Mouse (Mus musculus): ENCODE results near the gene Ptprg. TPM values are rescaled to one million over a fixed set of nuclear protein-coding genes. Genes with fewer than 3 reads are reported as not detected.

The Ptprg gene
- polyA plus RNA-seq, 1 experiment: 16.6 TPM

DNA sequence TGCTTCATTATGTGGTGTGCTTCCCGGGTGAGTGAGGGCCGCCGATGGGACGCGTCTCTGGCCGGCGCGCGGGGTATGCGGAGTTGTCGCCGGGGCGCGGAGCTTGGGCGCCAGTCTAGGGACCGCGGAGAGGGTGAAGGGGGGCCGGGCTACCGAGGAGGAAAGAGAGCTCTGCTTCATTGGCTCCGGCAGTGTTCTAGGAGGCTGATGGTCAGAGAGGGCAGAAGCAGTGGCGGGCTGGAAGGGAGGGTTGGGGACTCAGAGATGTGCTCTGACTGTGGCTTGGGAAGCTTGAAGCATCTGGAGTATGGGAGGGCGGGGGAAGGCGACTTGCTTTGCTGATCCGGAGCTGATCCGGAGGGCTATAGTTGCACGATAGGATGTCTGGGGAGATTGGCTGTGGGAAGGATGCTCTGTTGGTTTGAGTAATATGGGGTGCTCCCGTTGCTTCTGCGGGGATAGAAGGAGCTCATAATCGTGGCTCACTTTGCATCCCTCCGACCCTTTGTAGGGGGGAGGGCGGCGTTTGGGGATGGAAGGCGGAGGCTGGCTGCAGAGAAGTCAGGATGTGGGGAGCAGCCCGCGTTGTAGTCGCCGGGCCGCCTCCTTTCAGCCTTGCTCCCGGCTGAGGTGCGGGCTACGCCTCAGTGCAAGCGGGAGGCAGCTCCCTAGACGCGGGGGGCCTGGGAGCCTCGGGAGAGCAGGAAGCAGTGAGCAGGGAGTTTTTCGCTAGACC, 1.1 kb downstream of the Ptprg start:
- no peaks in the 10 kb centered on the region for H3K36me3 ChIP-seq (ENCODE audit: control insufficient read depth, insufficient read depth)
- TF ChIP-seq MAX (IDR thresholded peaks at IDR 0.05): no peak
- TF ChIP-seq CTCF (IDR thresholded peaks at IDR 0.05; ENCODE audit: control insufficient read depth, insufficient read depth, insufficient read length): no peak
- no peak for TF ChIP-seq MYOD1 (IDR thresholded peaks at IDR 0.05; ENCODE audit: control insufficient read depth, insufficient read length, low read depth)
- no peak for TF ChIP-seq MYOG (IDR thresholded peaks at IDR 0.05; ENCODE audit: control insufficient read depth, extremely low read depth, insufficient read length)
- TF ChIP-seq USF1 (IDR thresholded peaks at IDR 0.05; ENCODE audit: low read depth): no peak
- no peak for TF ChIP-seq CEBPB (IDR thresholded peaks at IDR 0.05; ENCODE audit: low read depth)
- no peak for TF ChIP-seq FOSL1 (IDR thresholded peaks at IDR 0.05; ENCODE audit: insufficient read depth, low read length, poor library complexity, severe bottlenecking)
- H3ac ChIP-seq (ENCODE audit: control insufficient read depth, insufficient read length, low read depth): peak overlapping the region; percentile 98
- H3K27me3 ChIP-seq (ENCODE audit: control insufficient read depth, insufficient read depth, insufficient read length): no peaks in the 10 kb centered on the region
- peak overlapping the region; percentile 61 for H3K4me3 ChIP-seq (ENCODE audit: insufficient read depth, poor library complexity, severe bottlenecking)
- H3K79me2 ChIP-seq (ENCODE audit: control insufficient read depth, insufficient read depth): peaks cover 47% of the 10 kb centered on the region
- H3K79me3 ChIP-seq (ENCODE audit: low read depth): peaks cover 30% of the 10 kb centered on the region

GRCm38 (mm10) chr14:11555061-11555501, 1.7 kb downstream of the Ptprg start:
- no peaks in the 10 kb centered on the region for H3K27me3 ChIP-seq (ENCODE audit: control insufficient read depth, insufficient read depth, insufficient read length)
- H3K79me3 ChIP-seq (ENCODE audit: low read depth): peaks cover 30% of the 10 kb centered on the region
- TF ChIP-seq CEBPB (IDR thresholded peaks at IDR 0.05; ENCODE audit: low read depth) (no peak), MYOG (IDR thresholded peaks at IDR 0.05; ENCODE audit: control insufficient read depth, extremely low read depth, insufficient read length) (no peak), CTCF (IDR thresholded peaks at IDR 0.05; ENCODE audit: control insufficient read depth, insufficient read depth, insufficient read length) (no peak), MAX (IDR thresholded peaks at IDR 0.05) (no peak), USF1 (IDR thresholded peaks at IDR 0.05; ENCODE audit: low read depth) (no peak), MYOD1 (IDR thresholded peaks at IDR 0.05; ENCODE audit: control insufficient read depth, insufficient read length, low read depth) (no peak), FOSL1 (IDR thresholded peaks at IDR 0.05; ENCODE audit: insufficient read depth, low read length, poor library complexity, severe bottlenecking) (no peak)
- peaks cover 51% of the 10 kb centered on the region for H3K79me2 ChIP-seq (ENCODE audit: control insufficient read depth, insufficient read depth)
- H3ac ChIP-seq (ENCODE audit: control insufficient read depth, insufficient read length, low read depth): peak overlapping the region; percentile 98
- no peaks in the 10 kb centered on the region for H3K36me3 ChIP-seq (ENCODE audit: control insufficient read depth, insufficient read depth)
- peak overlapping the region; percentile 61 for H3K4me3 ChIP-seq (ENCODE audit: insufficient read depth, poor library complexity, severe bottlenecking)

DNA sequence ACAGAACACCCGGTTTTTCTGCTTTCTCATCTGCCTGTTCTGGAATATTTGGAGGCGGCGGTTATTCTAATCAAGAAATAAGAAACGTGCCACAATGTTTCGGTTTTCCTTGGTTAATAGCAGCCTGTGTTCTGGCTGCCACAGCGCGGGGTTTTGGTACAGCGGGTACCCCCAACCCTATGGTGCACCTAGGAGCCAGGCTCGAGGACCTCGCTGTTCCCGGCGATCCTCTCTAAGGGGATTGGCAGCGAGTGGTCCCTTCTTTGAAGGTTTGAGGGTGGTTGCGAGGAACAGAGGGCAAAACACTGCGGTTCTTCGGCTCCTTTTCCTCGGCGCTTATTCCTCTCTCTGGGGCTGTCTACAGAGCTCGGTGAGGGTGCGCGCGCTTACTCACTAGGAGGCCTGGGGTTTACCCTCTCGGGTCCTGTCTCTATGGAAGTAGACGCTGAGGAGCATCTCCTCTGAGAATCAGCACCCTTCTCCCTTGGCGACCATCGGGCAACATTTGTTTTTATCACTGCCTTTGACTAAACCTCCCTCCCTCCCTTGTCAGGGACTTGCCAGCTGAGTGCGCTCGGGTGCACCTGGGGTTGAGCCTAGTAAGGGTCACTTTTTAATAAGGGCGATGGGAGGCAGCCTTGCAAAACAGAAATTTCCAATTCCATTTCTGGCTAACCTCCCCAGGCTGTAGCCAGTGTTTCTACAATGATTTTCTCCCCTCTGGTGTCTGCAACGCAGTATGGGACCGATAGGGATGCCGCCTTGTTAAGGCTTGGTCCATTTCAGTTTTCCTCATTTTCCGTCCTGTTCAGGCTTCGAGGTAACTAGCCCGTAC, 2.4 kb downstream of the Ptprg start:
- no peaks in the 10 kb centered on the region for H3K27me3 ChIP-seq (ENCODE audit: control insufficient read depth, insufficient read depth, insufficient read length)
- TF ChIP-seq CEBPB (IDR thresholded peaks at IDR 0.05; ENCODE audit: low read depth) (no peak), MYOG (IDR thresholded peaks at IDR 0.05; ENCODE audit: control insufficient read depth, extremely low read depth, insufficient read length) (no peak), FOSL1 (IDR thresholded peaks at IDR 0.05; ENCODE audit: insufficient read depth, low read length, poor library complexity, severe bottlenecking) (no peak)
- peak overlapping the region; percentile 61 for H3K4me3 ChIP-seq (ENCODE audit: insufficient read depth, poor library complexity, severe bottlenecking)
- H3K36me3 ChIP-seq (ENCODE audit: control insufficient read depth, insufficient read depth): no peaks in the 10 kb centered on the region
- H3K79me3 ChIP-seq (ENCODE audit: low read depth): peaks cover 32% of the 10 kb centered on the region
- peak overlapping the region; percentile 98 for H3ac ChIP-seq (ENCODE audit: control insufficient read depth, insufficient read length, low read depth)
- peaks cover 56% of the 10 kb centered on the region for H3K79me2 ChIP-seq (ENCODE audit: control insufficient read depth, insufficient read depth)

DNA sequence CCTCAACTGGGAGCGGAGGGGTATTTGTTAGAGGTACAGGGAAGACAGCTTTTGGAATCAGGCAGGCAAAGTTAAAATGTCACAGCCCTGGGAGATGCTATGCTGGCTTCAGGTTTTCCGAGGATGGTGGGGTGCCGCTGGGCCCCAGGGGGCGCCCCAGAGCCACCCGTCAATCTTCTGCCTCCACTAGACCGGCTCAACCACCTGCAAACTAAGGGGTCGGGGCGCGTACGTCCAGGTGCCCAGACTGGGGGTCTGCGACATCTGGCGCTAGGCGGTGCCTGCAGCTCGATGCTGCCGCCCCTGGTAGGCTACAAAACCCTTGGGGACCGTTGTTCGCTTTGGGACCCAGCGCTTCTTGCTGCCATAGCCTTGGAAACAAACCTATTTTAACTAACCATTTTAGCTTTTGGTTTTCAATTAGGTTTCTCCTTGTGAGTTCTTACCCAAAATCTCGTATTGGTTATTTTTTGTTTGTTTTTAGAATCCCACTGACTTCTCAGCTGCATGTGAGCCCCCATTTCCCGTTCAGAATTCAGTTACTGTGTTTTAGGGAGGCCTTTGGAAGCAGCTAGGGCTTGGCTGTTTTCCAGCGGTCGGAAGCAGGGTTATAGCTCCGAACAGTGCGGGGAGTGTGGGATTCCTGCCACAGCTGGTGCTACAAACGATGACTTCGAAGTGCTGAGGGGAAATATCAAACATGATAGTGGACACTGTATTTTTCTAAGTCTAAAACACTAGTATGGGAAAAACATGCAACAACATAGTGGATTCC, 3.2 kb downstream of the Ptprg start:
- no peaks in the 10 kb centered on the region for H3K36me3 ChIP-seq (ENCODE audit: control insufficient read depth, insufficient read depth)
- no peak for TF ChIP-seq MAX (IDR thresholded peaks at IDR 0.05)
- TF ChIP-seq FOSL1 (IDR thresholded peaks at IDR 0.05; ENCODE audit: insufficient read depth, low read length, poor library complexity, severe bottlenecking): no peak
- TF ChIP-seq USF1 (IDR thresholded peaks at IDR 0.05; ENCODE audit: low read depth): no peak
- no peak for TF ChIP-seq MYOG (IDR thresholded peaks at IDR 0.05; ENCODE audit: control insufficient read depth, extremely low read depth, insufficient read length)
- TF ChIP-seq MYOD1 (IDR thresholded peaks at IDR 0.05; ENCODE audit: control insufficient read depth, insufficient read length, low read depth): no peak
- TF ChIP-seq CEBPB (IDR thresholded peaks at IDR 0.05; ENCODE audit: low read depth): no peak
- no peak for TF ChIP-seq CTCF (IDR thresholded peaks at IDR 0.05; ENCODE audit: control insufficient read depth, insufficient read depth, insufficient read length)
- no peak overlapping the region for H3K4me3 ChIP-seq (ENCODE audit: insufficient read depth, poor library complexity, severe bottlenecking)
- H3K27me3 ChIP-seq (ENCODE audit: control insufficient read depth, insufficient read depth, insufficient read length): no peaks in the 10 kb centered on the region
- peaks cover 37% of the 10 kb centered on the region for H3K79me3 ChIP-seq (ENCODE audit: low read depth)
- peaks cover 64% of the 10 kb centered on the region for H3K79me2 ChIP-seq (ENCODE audit: control insufficient read depth, insufficient read depth)
- no peak overlapping the region for H3ac ChIP-seq (ENCODE audit: control insufficient read depth, insufficient read length, low read depth)

GRCm38 (mm10) chr14:11558496-11558895, 5.2 kb downstream of the Ptprg start:
- no peaks in the 10 kb centered on the region for H3K27me3 ChIP-seq (ENCODE audit: control insufficient read depth, insufficient read depth, insufficient read length)
- H3K36me3 ChIP-seq (ENCODE audit: control insufficient read depth, insufficient read depth): no peaks in the 10 kb centered on the region
- TF ChIP-seq FOSL1 (IDR thresholded peaks at IDR 0.05; ENCODE audit: insufficient read depth, low read length, poor library complexity, severe bottlenecking): no peak
- TF ChIP-seq CTCF (IDR thresholded peaks at IDR 0.05; ENCODE audit: control insufficient read depth, insufficient read depth, insufficient read length): no peak
- peaks cover 45% of the 10 kb centered on the region for H3K79me3 ChIP-seq (ENCODE audit: low read depth)
- peaks cover 81% of the 10 kb centered on the region for H3K79me2 ChIP-seq (ENCODE audit: control insufficient read depth, insufficient read depth)
- no peak overlapping the region for H3K4me3 ChIP-seq (ENCODE audit: insufficient read depth, poor library complexity, severe bottlenecking)
- no peak overlapping the region for H3ac ChIP-seq (ENCODE audit: control insufficient read depth, insufficient read length, low read depth)

Data from C2C12 (cell line).